Mouse (Mus musculus) heart, postnatal 25 days (tissue): ENCODE data around the gene Eif3a. TPM values are rescaled to one million over a fixed set of nuclear protein-coding genes. Genes with fewer than 3 reads are reported as not detected.

Experiments
- DNase-seq: peaks from one replicate; pipeline ENCODE4 v3.0.0; 2022; ENCODE audit warnings: low spot score
- intact Hi-C: fragments of 180-260 bp; cut with DNase I; formaldehyde crosslinking; loops from one replicate; pipeline ENCODE4 v1.15.1; 2025
- total RNA-seq, 2 experiments: library from RNA; stranded (reverse); gene quantifications; 2 replicates each; pipeline ENCODE4 v1.2.3; 2021

Eif3a gene
- 100 to 1,000 TPM; 103 to 106 TPM for total RNA-seq

DNA sequence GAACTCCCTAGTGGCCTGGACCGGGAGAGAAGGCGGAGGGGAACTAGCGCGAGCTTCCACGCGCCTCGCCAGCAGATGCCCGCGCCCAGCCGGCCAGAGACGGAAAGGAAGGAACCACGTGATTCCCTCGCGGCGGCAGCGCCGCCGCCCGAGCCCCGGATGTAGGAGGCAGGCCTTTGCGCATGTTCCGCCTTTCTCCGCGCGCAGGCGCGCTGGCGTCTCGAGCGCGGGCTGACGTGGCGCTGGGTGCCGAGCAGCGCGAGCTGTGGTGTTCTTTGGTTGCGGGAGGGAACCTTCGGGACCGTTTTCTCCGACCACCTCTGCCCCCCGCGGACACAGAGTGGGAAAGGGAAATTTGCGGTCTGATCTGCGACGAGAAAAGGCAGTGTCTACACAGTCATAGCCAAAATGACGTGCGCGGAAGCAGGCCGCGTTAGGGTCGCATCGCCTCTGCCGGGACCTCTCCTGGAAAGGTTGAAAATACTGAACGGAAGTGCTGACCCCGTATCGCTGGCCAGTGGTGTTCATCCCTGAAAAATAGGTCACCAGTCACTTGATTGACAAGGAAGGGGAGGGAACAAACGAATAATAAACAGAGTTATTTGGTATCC lies at the start of gene Eif3a:
Eif3a (minus strand) TSS at position 108 of the 611 bp plus-strand sequence.
- intact Hi-C loops = no loop called here
- peak; percentile 91 for DNase-seq

DNA sequence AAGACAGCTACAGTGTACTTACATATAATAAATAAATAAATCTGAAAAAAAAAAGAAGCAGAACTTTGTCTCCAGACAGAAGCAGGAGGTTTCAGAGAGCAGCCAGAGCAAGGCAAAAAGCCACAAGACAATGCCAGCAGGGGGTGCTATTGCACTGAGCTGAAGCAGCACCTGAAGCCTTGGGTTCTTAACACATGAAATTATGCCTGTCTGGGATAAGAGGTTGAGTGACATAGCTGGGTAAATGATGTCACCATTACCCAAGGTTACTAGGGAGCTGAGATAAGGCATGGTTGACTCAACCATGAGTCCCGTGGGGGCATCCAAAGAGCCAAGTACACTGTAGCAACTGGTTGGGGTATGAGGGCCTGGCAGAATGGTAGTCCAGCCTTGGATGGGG lies 47.3 kb upstream of the Eif3a start:
- DNase-seq = no peak
- intact Hi-C loops = loop anchor here (2.0 kb wide), 1 partner anchor 247 kb away; no protein-coding TSS in a partner anchor

DNA sequence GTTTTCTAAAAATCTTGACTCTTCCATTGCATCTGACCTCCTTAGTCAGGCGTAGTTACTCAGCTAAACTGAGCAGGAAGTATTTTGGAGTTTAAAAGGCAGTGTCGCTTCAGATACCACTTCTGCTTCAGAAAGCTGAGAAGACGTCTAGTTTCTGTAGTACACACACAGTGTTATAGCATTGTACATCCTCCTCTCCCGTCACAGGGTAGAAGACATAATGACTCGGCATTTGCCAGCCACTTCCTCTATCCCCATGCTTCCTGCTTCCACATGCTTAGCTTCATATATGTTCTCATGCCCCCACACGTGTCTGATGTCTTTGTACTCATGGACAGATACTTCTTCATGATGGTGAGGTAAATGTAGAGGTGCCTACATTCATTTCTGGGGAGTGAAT lies 28.2 kb upstream of the Eif3a start:
- intact Hi-C loops = no loop called here
- DNase-seq = no peak

DNA sequence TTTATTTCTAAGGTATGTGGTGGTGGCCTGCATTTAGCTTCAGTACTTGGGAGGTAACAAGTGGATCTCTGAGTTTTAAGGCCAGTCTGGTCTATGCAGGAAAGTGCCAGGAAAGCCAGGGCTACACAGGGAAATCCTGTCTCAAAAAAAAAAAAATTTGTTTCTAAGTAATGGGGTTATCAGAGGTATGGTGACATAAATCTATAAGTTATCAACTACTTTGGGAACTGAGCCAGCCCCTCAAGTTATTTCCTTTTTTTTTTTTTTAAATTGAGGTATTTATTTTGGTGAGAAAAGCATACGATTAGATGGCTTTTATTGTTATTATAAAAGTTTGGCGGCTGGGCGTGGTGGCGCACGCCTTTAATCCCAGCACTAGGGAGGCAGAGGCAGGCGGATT lies 22.7 kb upstream of the Eif3a start:
- DNase-seq = no peak
- intact Hi-C loops = no loop called here

DNA sequence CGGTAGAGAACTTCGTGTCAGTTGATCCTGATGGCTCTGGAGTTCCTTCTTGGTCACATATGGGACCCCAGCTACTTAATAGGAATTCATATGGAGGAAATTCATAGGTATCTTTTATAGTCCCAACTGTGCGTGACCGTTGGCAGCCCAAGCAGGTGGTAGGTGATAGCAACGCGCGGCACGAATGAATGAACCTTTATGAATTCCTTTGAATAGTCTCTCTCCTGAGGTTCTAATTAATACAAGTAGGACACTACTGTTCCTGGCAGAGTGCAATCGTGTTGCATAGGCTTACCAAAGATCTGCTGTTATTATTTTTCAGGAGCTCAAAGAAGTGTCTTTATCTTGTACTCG lies 21.6 kb upstream of the Eif3a start:
- intact Hi-C loops = no loop called here
- DNase-seq = no peak

DNA sequence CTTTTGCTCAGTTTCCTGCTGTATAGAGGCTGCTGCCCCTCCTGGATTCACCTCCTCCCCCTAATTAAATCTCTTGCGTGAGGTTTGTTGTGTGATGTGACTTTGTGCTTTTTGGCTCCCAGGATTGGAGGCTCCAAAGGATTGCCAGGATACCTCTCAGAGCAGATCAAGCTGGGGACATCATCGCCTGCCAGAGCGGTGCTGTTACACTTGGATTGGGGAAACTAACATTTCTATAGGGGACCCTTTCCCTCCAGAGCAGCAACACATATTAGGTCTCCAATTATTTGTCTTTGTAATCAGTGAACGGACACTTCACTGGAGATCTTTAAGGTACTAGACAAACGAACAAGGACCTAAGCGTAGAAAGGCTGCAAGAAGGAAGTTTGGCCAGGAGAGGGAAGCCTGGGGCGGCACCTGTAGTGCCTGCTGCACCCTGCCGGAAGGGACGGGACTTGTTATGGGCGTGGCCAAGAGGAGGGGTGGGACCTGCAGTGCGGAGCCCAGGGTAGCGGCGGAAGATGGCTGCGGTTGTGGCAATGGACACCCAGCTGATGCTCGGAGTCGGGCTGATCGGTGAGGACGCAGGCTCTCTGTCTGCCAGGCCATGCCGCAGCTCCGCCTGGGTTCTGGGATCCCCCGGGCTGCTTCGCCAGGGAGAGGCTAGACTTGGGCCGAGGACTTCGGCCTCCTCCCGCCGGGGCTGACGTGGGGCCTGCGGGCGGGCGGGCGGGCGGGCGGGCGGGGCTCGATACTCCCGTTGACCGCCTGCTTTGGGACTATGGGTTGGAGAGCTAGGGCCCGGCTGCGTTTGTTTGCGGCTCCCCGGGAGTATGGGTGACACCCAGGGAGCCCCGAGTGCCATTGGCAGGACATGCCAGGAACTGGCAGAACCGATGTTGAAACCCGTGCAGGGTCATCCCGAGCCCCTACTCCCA lies 20.9 kb upstream of the Eif3a start, which contains the start of gene Fam45a:
Fam45a (plus strand) TSS at position 488 of the 938 bp plus-strand sequence.
- intact Hi-C loops = loop anchor here (2.0 kb wide), 1 partner anchor 19 kb away; no protein-coding TSS in a partner anchor
- peak; percentile 84 for DNase-seq

DNA sequence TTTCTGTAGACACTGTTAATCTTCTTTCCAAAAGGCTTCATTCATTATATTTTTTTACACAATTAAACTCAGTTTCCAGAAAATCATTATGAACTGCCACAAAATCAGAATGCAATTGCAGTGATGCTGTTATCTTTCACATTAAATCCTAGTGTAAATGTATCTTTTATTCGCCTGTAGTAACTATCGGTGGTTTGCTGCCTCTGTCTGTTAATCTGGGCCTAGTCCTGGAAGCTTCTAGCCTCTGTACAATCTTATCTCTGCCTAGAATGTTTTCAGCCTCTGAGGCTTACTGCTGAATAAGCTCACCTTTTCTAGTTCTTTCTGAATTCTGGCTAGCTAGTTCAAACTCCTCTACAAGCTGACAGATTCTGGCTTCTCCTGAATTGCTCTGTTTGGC lies 19.5 kb upstream of the Eif3a start:
- intact Hi-C loops = loop anchor here (2.0 kb wide), 1 partner anchor 17 kb away; no protein-coding TSS in a partner anchor
- DNase-seq = no peak

DNA sequence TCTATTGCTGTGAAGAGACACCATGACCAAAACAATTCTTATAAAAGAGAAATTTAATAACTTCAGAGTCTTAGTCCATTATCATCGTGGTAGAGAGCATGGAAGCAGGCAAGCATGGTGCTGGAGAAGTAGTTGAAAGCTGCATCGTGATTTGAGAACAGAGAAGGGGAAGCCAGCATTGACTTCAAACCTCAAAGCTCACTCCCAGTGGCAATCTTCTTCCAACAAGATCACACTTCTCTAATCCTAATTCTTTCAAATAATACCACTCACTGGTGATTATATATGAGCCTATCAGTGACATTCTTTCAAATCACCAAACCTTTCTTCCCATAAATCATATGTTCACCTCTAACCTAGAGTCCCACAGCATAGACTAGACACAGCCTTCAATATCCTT lies 14.4 kb upstream of the Eif3a start:
- DNase-seq = no peak
- intact Hi-C loops = no loop called here

DNA sequence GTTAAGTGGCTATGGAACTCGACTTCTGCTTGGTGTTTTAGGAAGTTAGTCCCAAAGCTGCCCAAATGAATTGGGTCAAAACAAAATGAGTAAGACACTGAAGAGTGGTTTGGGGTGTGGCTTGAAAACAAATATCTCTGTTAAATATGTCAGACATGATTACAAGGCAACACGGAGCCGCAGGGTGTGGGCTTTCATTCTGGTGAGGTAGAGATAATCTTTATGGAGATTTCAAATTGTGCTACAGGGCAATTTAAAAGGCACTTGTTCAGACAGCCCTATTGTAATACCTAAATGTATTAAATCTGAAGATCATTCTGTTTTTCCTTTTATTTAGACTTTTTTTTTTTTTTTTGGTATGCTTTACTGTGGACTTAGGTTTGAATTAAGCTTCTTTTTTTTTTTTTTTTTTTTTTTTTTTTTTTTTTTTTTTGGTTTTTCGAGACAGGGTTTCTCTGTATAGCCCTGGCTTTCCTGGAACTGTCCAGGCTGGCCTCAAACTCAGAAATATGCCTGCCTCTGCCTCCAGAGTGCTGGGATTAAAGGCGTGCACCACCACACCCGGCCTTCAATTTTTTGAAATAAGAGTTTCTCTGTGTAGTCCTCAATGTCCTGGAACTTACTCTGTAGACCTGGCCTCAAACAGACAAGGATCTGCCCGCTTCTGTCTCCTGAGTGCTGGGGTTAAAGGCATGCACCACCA lies 9.6 kb upstream of the Eif3a start:
- DNase-seq = no peak

DNA sequence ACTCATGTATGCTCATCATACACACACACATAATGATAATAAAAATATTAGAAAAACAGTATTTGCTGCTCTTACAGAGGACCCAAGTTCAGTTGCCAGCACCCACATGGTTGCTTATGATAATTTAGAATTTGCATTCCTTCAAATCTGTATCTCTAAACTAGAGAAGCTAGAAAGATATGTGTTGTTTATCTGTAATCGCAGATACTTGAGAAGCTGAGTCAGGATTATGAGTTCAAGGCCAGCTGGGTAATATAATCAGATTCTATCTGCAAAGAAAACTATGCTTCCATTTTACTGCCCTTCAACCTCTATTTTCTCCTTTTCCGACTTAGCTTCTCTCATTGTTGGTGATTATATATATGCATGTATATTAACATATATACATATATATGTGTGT lies 7.0 kb upstream of the Eif3a start:
- intact Hi-C loops = no loop called here
- no peak for DNase-seq

More for the DNA sequence above, 9.6 kb upstream of the Eif3a start:
- intact Hi-C loops = no loop called here

DNA sequence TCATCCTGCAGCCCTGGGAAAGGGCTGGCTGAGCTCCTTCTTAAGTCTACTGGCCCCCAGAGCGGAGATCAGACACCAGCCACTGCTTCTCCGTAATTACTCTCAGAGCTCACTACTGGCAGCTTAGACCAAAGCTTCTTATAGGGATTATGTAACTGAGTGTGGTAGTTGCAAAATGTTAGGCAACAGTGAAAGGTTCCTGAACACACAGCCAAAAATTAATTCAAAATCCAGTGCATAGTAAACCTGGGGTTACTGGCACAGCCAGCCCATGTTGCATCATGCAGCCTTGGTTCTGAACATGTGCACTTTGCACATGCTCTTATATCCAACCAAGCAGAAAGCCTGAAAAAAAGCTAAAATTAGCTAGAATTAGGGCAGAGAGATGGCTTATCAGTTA lies 4.8 kb upstream of the Eif3a start:
- intact Hi-C loops = no loop called here
- DNase-seq = no peak

DNA sequence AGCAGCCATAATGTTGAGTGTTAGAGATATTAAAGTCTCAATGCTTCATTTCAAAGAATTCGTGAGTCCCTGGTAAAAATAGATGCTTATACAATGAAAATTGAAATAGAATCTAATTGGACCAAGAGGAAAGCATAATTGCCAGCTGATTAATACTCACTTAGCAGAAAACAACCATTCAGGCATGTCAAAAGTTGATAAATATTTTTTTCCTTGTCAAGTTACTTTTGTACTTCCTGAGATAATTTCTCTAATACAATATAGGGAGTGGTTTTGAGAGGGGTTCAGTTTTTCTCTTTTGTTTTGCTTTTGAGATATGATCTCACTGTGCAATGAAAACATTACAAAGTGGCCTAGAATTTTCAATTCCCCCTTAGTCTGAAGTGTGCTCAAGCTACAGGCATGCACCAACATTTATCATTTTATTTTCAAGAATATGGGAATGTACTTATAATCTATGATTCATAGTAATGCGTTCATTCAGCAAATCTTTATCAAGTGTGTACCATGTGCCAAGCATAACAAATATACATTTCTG lies 2.8 kb upstream of the Eif3a start:
- intact Hi-C loops = loop anchor here (2.0 kb wide), 1 partner anchor 18 kb away; the partner anchor contains the start of gene Fam45a
- DNase-seq = no peak

DNA sequence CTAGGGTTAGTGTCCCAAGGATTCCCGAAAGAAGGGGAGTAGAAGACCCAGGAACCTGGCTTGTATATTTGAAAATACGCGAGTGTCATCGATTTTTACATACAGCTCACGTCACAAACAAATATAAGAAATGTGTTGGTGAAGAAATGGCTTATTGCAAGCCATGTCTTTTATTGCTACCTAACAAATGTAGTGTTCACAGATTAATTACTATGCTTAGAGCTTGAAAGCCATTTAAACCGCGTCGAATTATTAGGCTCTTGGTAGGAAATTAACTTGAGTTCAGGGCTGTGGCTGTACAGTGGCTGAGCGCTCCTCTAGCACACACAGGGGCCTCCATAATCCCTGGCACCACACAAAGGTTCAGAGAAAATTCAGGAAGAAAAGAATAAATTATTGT lies 706 bp upstream of the Eif3a start:
- intact Hi-C loops = no loop called here

DNA sequence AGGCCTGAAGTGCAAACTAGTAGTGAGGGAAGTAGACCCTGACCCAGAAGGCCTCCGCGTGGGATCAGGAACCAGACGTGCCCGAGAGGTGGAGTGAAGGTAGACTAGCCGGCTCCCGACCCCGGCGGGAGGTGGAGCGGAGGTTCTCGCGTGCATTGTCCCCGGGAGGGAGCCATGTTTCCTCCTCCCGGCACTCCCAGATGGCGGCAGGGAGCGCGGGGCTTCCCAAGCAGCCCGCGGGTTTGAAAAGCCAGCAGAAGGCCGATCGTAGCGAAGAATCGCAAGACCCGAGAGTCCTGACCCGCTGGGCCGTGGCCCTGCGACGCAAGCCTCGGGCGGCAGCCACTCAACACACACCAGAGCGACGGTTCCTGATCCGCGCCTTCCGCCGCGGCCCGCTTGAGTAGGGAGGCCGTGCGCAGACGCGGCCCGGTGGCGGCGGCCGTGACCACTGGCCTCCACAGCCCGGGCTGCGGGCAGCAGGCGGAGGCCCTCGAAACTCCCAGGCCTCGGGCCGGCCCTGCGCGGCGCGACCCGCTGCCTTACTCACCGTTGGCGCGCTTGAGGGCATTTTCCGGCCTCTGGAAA lies 445 bp downstream of the Eif3a start:
- peak; percentile 25 for DNase-seq
- intact Hi-C loops = no loop called here

More for the DNA sequence above, 706 bp upstream of the Eif3a start:
- DNase-seq = no peak

DNA sequence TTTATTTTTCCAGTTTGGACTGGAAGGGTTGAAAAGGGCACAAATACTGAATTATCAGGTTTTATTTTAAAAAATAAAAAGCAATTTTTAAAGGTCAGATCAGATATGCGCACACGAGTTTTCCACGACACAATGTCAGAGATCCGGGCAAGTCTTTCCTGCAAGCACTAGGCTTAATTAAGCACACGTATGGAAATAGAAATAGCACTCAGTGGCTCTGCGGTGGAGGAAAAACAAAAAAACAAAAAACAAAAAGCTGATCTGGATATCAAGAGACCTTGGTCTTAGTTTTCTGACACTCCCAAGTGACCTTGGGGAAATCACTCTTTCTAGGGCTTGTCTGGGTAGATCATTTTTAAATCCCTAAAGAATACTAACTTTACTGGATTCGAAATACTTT lies 1.0 kb downstream of the Eif3a start:
- DNase-seq = no peak
- intact Hi-C loops = no loop called here

DNA sequence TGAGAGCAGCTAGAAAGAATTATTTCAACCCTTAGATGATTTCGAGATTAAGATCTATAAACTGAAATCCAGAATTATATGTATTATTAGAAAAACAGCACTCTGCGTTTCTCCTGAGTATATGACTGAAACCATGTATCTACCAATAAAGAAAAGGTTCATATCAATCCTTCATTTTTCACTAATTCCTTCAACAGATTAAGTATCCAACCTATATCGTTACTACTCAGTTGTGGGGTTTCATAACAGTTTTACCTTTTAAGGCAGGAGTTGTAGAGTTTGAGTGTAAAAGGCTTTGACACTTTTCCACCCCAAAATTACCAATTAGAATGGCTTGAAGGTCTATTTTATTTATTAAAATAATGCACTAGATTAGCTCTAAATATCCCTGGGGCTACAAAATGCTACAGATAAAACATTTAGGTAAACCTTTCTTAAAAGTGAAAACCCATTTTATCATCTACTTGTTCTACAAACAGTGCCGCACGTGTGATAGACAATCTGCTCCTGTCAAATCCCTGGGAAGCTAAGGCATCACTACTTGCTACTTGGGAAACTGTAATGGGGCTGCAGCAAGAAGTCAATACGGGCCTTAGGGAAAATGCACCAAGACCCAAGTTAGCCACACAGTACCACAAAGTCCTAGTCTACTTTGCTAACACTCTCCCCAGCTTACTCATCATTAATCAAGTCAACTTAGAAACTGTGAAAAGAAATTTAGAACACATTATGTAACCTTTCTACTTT lies 2.1 kb downstream of the Eif3a start:
- DNase-seq = no peak
- intact Hi-C loops = no loop called here

DNA sequence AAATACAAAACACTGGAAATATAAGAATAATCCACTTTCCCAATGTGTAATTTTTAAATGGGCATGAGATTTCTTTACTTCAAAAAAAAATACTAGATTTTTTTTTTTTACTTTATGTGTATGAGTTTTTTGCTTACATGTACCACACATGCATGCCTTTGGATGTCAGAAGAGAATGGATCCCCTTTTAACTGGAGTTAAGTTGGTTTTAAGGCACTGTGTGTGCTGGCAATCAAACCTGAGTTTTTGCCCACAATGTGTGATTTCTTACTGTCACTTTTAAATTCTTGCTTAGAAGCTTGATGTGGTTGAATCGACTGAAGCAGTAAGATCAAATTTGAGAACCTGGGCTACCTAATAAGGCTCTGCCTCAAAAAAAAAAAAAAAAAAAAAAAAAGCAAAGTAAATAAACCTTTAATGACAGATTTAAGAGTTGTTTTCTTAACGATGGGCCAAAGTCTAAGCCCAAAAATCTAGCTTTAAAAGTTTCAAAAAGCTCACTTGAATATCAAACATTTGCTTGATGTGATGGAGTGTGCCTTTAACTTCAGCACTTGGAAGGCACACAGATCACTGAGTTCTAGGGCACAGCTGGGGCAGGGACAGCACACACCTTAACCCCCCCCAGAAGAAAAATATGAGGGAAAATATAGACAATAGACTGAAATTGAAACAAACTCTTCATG lies 2.9 kb downstream of the Eif3a start:
- intact Hi-C loops = no loop called here
- DNase-seq = no peak

DNA sequence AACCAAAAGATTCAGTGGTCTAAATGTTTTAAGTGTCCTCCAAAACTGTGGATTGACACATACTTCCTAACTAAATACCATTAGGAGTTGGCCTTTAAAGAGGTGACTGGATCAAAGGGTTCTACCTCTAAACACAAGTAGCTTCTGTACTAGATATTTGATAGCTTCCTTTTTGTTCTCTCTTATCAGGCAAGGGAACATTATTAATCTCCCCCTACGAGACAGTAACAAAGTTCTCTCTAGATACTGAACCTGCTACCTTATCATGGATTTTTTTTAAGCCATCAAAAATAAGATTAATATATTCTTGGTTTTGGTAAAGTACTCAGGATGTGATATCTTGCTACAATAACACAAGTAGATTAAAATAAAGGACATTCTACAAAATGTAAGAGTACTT lies 5.7 kb downstream of the Eif3a start:
- DNase-seq = no peak
- intact Hi-C loops = no loop called here

DNA sequence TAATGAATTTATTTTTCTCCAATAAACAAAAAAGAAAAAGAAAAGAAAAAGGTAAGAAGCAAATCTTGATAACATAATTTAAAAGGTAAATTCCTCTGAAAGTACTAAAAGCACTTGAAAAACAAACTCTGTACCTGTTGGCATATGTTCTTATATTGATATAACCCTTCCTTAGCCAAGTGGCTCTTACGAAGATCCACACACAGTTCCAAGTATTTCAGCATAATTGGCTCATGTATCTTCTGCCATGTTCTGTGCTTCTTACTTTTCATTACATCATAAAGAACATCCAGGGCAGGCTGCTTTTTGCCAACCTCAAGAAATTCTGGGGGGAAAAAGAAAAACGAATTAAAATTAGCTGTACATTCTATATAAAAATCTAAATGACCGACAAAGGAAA lies 8.4 kb downstream of the Eif3a start:
- intact Hi-C loops = no loop called here
- DNase-seq = no peak
